8 mouse cellular contexts compared by ENCODE assay signal in genomic region chr15:100754805-100755497, GRCm38 (mm10). TPM values are rescaled to one million over a fixed set of nuclear protein-coding genes. Genes with fewer than 3 reads are reported as not detected.
A peak's percentile ranks its signal among the peaks of the same experiment; 100 is the strongest.
DNase-seq lines count a peak whose midpoint lies in the region; ATAC-seq and TF ChIP-seq lines count a peak whose summit lies in the region.

No protein-coding gene starts in this region.

- no peaks in the 10 kb centered on the region for H3K27me3 ChIP-seq in E14TG2a.4 (ENCODE audit: insufficient read depth, low read length)
- 0 out of 2 replicates have a peak, but pooled peaks cover 7% of the 10 kb centered on the region for H3K27me3 ChIP-seq in forebrain, embryonic 10.5 days (ENCODE audit: poor library complexity, severe bottlenecking)
- no peaks in the 10 kb centered on the region for H3K27me3 ChIP-seq in intestine, embryonic 15.5 days (replicated peaks)
- H3K27me3 ChIP-seq in splenic B cell, adult 2 months (ENCODE audit: control insufficient read depth, insufficient read depth, low read length, poor library complexity, severe bottlenecking) = no peaks in the 10 kb centered on the region

- H3K9me3 ChIP-seq in E14TG2a.4 (ENCODE audit: low read length) = no peaks in the 10 kb centered on the region
- no peaks in the 10 kb centered on the region for H3K9me3 ChIP-seq in forebrain, embryonic 10.5 days
- no peaks in the 10 kb centered on the region for H3K9me3 ChIP-seq in intestine, embryonic 15.5 days

- peak; percentile 89 for ATAC-seq in intestine, embryonic 15.5 days
- ATAC-seq in frontal cortex, adult (ENCODE audit: low TSS enrichment) = no peak

- TF ChIP-seq CTCF in E14TG2a.4 (conservative IDR thresholded peaks at IDR 0.05; ENCODE audit: low read length) = peak; percentile 21

- H3K4me1 ChIP-seq in E14TG2a.4 (replicated peaks; ENCODE audit: low read depth, low read length) = peaks cover 62% of the 10 kb centered on the region
- H3K4me1 ChIP-seq in forebrain, embryonic 10.5 days = peaks cover 33% of the 10 kb centered on the region
- H3K4me1 ChIP-seq in intestine, embryonic 15.5 days (replicated peaks) = 0 out of 2 replicates have a peak, but pooled peaks cover 2% of the 10 kb centered on the region

- H3K4me2 ChIP-seq in intestine, embryonic 15.5 days (replicated peaks) = peak overlapping the region; percentile 52

- peak overlapping the region; percentile 65 for H3K27ac ChIP-seq in forebrain, embryonic 10.5 days
- peak overlapping the region; percentile 85 for H3K27ac ChIP-seq in intestine, embryonic 15.5 days

- H3K4me3 ChIP-seq in E14TG2a.4 (replicated peaks; ENCODE audit: low read length) = peak overlapping the region; percentile 45
- H3K4me3 ChIP-seq in forebrain, embryonic 10.5 days = peak overlapping the region; percentile 32
- H3K4me3 ChIP-seq in intestine, embryonic 15.5 days (replicated peaks) = 0 out of 2 replicates have a peak overlapping the region, but pooled peaks have one; percentile 12

- no peaks in the 10 kb centered on the region for H3K36me3 ChIP-seq in E14TG2a.4 (ENCODE audit: insufficient read depth, low read length)
- H3K36me3 ChIP-seq in forebrain, embryonic 10.5 days (replicated peaks) = no peaks in the 10 kb centered on the region
- no peaks in the 10 kb centered on the region for H3K36me3 ChIP-seq in intestine, embryonic 15.5 days
- H3K36me3 ChIP-seq in splenic B cell, adult 2 months (ENCODE audit: control insufficient read depth, insufficient read depth, low read length, poor library complexity, severe bottlenecking) = no peaks in the 10 kb centered on the region

- peak; percentile 59 for DNase-seq in adrenal gland, postnatal 10 days
- no peak for DNase-seq in adrenal gland, adult 8-10 months
- DNase-seq in forebrain, embryonic 10.5 days (ENCODE audit: extremely low spot score, low spot score) = no peak
- peak; percentile 57 for DNase-seq in lung, postnatal 10 days
- peak; percentile 80 for DNase-seq in splenic B cell, adult 2 months (ENCODE audit: low read depth, low spot score)

- H3K9ac ChIP-seq in intestine, embryonic 15.5 days = 0 out of 2 replicates have a peak overlapping the region, but pooled peaks have one; percentile 13

- WGBS in forebrain, embryonic 10.5 days = 13% methylated on average over 11 of the region's 11 CpGs
- WGBS in intestine, embryonic 15.5 days = 9% methylated on average over 11 of the region's 11 CpGs

RNA-seq across cellular contexts. Expression of gene Slc4a8, which starts 6.6 kb away (rescaled TPM):
- 10 to 100 TPM in 1 of 2 experiments, 1 to 10 TPM in 1; 9.5 to 12.6 TPM for total RNA-seq in adrenal gland, postnatal 10 days (2021)
- 10 to 100 TPM in 3 of 4 experiments, 1 to 10 TPM in 1; 6.2 to 20.5 (median 11.4) TPM for total RNA-seq in adrenal gland, adult 8-10 months (2022)
- polyA plus RNA-seq in forebrain, embryonic 10.5 days (2016; fragmentation: Nextera tagmentation; extraction: Ambion mirVana) = 10.1 and 10.8 TPM in 2 replicates
- polyA plus RNA-seq in intestine, embryonic 15.5 days (2015; fragmentation: Nextera tagmentation; extraction: Ambion mirVana) = 4.4 and 5.0 TPM in 2 replicates

RNA-seq across cellular contexts. Expression of gene Galnt6, which starts 25.8 kb away (rescaled TPM):
- 1 to 10 TPM; 9.6 to 9.9 TPM for total RNA-seq in adrenal gland, postnatal 10 days (2021)
- 1 to 10 TPM; 5.1 to 7.2 (median 5.8) TPM for total RNA-seq in adrenal gland, adult 8-10 months (2022)
- not detected in 2 replicates for polyA plus RNA-seq in forebrain, embryonic 10.5 days (2016; fragmentation: Nextera tagmentation; extraction: Ambion mirVana)
- polyA plus RNA-seq in intestine, embryonic 15.5 days (2015; fragmentation: Nextera tagmentation; extraction: Ambion mirVana) = 4.2 and 4.3 TPM in 2 replicates

Comparison
In these comparisons a context has a peak if more than half of its experiments do, and no peak if none do; other contexts are left out.
1. DNase-seq: peak in adrenal gland, postnatal 10 days (single experiment), lung, postnatal 10 days (single experiment) and splenic B cell, adult 2 months (single experiment); none in adrenal gland, adult 8-10 months (single experiment) and forebrain, embryonic 10.5 days (single experiment).
2. Peak in every context shown above with its lines, with median percentiles within 50 percentile points of each other: H3K4me3 ChIP-seq.